Mouse (Mus musculus) adrenal gland, postnatal 10 days (tissue): ENCODE measurements around the gene P2rx2. TPM values are rescaled to one million over a fixed set of nuclear protein-coding genes. Genes with fewer than 3 reads are reported as not detected.

Experiments used
- DNase-seq: peaks from one replicate; pipeline ENCODE4 v3.0.0; 2021; ENCODE audit warnings: mixed read lengths
- long read RNA-seq, 2 experiments: library from polyadenylated mRNA; stranded (forward); transcript quantifications; one replicate each; pipeline ENCODE4 v2.0.0; 2021
- total RNA-seq, 2 experiments: library from RNA; stranded (reverse); gene quantifications; 2 replicates each; pipeline ENCODE4 v1.2.3; 2021

The P2rx2 gene
- under 1 TPM; 0.63 to 0.97 TPM for total RNA-seq
- long read RNA-seq, experiment 1, partial matches to known transcripts = 0 of 1 reads
- long read RNA-seq, experiment 1, other reads (novel, unspliced or antisense) = 0 of 1 reads
- long read RNA-seq, experiment 2 = 0 reads

DNA sequence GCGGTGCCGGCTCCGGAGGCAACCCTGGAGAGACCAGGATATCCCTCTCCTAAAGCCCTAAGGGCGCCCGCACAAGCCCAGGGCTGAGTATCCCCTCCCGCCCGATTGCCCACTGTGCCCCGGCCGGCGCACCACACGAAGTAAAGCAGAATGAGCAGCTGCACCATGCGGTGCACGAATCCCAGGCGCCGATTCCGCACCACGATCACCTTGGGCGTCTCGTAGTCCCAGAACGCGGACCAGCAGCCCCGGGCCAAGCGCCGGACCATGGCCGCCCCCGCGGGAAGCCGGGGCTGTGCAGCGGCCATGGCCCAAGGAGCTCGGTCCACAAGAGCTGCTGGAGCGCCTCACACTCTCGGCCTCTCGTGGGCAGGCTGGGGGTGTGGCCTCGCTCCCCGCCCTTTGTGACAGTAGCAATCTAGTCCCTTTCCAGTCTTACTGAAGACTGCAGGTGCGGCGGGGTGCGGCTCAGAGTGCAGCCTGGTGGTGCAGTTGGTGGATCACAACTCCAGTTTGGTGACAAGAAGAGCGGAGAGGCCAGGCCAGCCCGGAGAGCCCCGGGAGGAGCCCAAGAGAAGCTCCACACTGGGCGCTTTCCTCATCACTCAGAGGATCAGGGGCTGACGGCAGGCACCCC is at the start of gene P2rx2:
Gene P2rx2, minus strand, starts transcription at position 565 of the 637 bp plus-strand sequence.
- peak; percentile 76 for DNase-seq

DNA sequence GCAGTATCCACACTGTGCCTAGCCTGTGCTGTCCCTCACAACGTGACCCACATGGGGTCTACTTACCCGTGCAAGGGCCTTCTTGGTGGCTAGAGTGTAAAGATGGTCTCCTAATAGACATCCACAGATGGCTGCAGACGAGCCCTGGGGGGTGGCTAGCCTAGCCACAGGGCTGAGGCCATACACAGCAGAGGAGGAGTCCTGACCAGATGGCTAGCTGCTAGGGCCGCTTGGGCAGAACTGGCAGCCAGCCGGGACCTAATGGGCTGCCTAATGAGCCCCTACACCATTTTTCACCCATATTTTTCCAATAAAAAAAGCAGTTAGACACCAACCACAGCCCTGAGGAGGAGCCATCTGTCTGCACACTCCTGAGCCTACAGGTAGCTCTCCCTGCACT is 49.7 kb upstream of the P2rx2 start:
- no peak for DNase-seq

DNA sequence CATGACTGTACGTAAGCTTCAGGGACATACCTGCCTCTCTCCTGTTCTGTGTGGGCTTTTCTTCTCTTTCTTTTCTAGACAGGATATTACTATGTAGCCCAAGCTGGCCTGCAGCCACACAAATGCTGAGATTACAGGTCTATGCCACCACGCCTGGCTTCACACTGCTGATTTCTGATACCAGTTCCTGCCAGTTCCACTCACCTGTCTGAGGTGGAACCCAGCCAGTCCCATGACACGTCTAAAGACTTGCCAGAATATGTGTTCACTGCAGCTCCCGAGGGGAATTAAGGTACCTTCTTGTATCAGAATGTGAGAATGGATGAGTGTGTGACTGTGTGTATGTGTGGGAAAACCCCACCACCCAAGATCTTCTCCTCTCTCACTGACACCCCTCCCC is 47.6 kb upstream of the P2rx2 start:
- DNase-seq = no peak

DNA sequence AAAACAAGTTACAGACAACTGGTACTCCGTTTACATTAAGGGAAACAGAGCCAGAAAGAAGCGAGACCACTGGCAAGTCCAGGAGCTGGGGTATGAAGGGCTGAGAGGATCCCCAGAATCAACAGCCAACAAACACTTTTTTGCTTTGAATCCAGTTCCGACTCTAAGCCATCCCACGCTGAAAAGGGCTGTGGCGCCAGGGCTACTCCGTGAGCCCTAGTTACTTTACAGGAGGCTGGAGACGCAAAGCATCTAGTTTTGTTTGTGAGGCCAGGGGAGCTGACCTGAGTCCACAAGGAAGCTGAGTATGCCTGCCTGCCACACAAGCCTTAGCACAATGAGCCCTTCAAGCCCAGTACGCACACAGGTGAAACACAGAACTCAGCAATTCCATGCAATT is 44.3 kb upstream of the P2rx2 start:
- DNase-seq = no peak

DNA sequence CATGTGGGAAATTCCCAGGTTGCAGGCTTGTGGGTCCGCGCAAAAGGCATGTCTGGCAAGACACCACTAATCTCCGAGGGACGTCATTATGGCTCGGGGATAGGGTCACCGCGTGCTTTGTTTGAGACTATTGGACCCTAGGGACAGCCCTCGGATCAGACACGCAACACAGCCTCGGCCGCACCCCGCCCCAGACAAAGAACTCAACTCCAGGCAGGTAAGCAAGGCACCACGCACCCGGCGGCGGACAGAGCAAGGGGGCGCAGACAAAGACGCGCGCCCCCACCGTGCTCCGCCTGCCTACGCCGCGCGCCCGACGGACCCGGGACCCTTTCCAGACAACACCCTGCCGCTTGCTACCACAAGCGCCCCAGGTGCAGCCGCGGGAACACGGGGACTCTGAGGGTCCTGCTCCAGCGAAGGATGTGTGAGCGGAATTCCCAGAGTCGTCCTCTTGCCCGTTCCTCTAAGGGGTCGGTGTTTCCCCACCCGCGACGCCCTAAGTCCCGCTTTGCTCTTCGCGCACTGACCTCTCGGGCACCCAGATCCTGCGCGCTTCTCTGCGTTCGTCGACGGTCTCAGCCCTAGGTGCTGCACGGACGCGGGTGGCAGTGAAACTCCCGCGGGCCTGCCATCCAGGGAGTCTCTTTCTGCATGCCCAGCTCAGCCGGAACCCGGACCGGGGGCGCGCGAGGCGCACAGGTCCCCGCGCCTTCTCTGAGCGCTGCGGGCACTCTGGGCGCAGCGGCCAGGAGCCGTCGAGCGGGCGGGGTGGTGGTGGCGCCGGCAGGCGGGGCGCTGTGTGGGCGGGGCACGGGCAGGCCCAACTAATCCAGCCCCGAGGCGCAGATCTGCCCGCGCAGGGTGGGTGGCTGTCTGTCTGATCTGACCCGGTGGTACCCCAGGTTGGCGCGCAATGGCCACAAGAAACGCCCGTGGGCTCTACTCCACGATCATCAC is 43.6 kb upstream of the P2rx2 start:
- DNase-seq = peak; percentile 90

DNA sequence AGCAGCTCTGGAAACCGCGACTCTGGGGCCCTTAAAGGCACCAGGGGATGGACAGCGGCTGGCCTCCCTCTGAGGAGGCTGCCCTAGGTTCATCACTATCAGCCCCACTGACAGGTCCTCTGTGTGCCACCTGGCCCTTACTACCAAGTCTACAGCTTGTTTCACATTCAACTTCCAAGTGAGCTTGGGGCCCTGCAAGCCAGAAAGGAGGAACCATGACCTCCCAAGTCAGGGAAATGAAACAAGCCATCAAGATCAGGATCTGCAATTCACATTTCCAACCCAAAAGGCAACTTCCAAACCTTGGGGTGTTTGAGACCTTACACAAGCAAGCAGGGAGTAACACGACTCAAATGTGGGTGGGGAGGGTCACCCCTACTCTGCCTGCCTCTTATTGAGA is 42.3 kb upstream of the P2rx2 start:
- no peak for DNase-seq

DNA sequence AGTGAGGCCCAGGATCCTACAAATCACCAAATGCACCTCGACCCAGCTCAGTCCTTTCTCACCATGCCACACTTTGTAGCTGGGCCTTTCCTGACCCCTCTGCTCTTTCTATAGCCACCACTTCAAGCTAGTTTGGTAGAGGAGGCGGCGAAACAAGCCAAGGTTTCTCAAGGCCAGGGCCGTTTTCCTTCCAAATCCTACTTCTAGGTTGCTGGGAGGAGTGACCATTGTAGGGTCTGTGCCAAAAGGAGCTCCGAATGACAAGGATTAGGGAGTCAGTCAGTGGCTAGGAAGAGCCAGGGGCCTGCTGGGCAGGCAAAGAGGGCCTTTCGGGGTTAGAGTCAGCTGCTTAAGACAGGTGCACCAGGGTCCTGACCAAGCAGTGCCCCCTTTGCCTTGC is 41.5 kb upstream of the P2rx2 start:
- DNase-seq = peak; percentile 51

DNA sequence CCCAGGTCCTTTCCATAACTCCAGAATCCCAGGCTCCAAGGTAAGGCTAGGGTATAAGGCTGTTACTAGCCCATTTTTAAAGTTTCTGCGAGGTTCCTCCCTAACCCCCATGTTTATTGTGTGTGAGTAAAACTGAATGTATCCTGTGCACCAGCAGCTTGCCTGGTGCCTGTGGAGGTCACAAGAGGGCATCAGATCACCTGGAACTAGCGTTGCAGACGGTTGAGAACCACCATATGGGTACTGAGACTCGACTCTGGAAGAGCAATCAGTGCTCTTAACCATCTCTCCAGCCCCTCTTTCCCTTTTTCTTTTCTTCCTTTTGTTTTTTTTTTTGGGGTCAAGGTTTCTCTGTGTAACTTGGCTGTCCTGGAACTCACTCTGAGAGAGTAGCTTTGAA is 36.8 kb upstream of the P2rx2 start:
- DNase-seq = no peak

DNA sequence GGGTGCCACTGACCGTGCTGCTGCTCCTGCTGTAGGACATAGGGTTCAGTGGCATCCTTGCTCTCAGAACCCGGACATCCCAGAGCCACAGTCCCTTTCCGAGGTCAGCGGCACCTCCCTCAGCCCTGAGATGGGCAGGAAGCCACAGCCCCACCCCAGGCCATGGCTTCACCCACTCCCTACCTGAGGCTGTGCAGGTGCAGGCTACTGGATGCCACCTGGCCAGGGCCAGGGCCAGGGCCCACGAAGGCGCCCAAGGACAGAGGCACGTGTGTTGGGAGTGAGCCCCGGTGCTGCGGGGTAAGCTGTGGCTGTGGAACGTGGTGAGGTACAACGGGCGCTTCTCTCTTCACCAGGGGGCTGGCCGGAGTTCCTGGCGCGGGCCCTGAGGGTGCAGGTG is 36.1 kb upstream of the P2rx2 start:
- DNase-seq = no peak

DNA sequence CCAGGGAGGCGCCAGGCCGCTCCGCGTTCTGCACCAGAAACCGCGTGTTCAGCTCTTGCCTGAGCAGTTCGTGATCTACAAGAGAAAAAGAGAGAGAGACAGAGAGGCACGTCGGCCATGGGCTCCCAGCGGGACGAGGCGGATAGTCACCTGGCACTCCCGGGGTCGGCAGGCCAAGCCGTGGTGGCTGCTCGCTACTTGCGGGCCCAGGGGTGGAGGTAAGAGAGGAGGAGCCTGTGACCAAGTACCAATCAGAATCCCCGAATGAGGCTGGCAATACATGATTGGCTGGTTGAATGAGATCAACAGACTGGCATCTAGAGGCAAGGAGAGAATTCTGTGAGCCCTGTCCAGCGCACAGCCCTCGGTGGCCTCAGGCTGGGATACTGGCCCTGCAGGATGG is 35.2 kb upstream of the P2rx2 start:
- no peak for DNase-seq

DNA sequence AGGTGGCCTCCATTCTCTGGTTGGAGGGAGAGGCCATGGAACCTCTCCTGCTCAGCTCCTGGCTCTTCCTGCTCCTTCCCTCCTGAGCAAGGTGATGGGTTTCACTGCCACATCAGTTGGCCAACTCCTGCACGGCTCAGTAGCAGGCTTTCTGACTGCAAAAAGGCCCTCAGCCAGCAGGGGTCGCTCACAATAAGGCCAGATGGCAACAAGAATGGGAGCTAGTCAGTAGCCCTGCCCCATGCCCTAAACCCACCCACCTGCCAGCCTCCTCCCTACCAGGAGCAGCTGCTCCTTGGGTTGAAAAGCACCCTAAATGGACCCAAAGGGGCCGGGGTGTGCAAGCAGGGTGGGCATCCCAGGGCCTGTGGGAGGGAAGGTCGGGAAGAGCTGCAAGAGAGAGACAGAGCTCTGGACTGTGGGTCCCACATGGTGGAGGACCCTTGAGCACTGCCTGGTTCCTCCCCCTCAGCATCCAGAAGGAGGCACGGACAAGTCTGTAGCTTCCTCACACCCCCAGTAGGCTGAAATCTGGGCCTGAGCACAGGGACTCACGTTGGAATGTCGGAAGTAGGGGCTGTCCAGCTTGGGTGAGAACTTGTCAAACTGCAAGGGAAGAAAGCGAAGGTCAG is 33.9 kb upstream of the P2rx2 start:
- peak; percentile 84 for DNase-seq

DNA sequence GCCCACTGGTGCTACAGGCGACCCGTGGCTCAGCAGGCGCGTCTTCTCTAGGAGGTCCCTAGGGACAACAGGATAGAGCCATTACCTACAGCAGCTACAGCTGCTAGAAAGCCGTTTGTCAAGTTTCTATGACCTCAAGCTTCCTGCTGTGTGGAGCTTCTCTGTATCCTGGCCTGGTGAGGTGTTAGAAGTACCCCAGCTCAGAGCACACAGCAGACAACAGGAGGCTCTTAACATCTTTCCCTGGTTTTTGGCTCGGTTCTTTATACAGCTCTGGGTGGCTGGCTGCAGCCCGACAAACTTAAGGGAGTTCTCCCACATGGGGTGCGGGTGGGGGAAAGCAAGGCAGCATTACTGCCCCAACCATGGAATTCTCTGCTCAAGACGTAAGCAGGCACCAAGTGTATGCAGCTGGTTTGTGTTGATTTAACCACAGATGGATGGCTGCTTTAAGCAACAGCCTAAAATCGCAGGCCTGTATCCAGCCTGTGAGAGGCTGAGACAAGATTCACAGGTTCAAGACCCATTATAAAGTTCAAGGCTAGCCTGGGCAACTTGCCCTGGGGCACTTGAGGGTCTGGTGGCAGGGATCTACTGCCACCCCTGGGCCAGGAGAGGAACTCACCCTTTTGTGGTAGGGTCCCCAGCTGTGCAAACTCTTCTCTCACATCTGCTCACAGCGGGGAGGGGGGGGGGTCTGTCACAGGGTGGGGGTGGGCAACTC is 21.0 kb upstream of the P2rx2 start:
- DNase-seq = peak; percentile 47

DNA sequence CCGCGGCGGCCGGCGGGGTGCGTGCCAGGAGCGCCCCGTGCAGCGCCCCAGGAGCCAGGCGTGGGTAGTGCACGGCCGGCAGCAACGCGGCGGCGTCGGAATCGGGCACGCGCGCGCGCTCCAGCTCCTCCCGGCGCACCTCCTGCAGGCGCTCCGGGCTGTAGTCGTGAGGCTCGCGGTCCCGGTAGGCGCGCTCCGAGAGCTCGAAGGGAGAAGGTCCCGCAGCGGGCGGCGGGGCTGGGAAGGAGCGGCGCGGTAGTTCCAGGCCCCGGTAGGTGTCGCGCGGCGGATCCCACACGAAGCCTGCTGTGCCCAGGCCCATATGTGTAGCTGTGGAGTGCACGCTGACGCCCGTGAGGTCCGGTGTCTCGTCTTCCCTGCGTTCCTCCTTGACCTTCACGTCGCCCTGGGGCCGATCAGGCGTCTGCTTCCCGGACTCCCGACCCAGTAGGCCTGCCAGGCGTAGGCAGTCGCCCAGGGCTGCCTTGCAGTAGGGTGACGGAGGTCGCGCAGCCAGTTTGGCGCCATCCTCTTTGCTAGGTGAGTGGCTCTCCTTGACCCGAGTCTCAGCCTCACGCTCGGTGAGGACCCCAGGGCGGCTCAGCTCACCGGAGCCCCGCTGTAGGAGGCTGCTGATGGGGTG is 20.3 kb upstream of the P2rx2 start:
- peak; percentile 90 for DNase-seq

DNA sequence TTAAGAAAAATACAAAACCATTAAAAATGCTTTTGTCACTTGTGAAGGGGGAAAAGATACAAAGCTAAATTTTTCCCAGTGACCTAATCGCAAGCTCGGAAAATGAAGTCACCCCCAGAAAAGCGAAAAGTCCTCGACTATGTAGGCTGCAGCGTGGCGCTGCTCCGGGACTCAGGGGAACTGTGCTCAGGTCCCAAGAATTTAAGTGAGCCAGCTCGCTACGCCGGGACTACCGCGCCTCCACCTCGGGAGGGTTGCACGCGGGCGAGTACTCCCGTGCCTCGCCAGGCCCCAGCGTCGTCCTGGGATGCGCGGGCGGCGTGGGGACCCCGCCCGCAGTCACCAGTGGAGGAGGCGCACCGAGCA is 19.8 kb upstream of the P2rx2 start:
- DNase-seq = no peak

DNA sequence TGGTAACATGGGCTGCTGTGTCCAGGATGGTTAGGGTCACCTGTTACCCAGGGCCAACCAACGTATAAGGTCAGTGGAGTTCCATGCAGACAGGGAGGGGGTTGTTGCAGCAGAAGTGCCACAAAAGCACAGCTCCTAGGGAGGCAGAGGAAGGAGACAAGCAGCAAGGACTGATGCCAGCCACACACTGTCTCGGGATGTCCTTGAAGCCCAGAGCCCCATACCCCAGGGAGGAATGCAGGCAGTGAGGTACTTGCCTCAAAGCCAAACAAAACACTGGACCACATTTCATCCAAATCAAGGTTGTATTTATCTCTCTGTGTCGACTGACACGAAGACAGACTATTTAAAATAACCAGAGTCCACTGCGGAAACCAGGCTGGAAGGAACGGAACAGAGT is 18.5 kb upstream of the P2rx2 start:
- peak; percentile 46 for DNase-seq

DNA sequence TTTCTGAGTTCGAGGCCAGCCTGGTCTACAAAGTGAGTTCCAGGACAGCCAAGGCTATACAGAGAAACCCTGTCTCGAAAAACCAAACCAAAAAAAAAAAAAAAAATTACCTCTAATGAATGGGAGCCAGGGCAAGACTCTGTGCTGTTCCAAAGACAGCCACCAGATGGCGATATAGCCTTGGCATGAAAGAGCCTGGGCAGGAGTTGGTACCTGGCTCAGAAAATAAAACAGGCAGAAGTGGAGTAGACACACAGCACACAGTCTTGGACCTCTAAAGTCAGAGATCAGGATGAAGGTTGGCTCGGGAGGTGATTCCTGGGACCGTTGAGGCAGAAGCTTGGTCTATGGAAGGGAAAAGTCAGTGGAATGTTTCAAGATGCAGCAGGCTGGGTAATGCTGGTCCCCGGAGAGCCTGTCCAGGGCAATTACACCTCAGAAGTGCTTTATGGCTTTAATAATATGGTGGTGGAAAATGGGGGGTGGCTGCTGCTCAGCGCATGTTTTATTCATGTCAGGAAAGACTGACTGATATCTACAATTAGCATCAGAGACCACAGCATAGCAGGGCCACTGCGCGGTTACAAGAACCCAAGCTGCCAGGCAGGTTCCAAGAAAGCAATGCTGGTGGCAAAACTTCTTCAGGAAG is 14.6 kb upstream of the P2rx2 start:
- peak; percentile 91 for DNase-seq

DNA sequence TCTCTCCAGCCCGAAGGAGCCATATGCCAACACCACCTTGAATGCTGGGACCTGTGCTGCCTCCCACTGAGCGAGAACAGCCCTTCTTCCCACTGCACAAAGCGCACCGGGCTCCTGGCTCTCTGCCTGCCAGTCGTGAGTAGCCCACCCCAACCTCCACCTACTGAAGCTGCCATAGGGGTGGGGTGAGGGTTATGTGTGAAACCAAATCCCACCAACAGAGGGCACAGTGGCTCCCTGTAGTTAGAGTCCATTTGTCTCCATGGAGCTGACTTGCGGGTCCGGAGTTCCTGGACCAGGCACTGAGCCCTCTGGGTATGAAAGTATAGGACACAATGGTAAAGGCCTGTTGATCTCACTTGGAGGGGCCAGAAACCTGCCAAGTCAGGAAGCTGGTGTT is 11.7 kb upstream of the P2rx2 start:
- peak; percentile 58 for DNase-seq

DNA sequence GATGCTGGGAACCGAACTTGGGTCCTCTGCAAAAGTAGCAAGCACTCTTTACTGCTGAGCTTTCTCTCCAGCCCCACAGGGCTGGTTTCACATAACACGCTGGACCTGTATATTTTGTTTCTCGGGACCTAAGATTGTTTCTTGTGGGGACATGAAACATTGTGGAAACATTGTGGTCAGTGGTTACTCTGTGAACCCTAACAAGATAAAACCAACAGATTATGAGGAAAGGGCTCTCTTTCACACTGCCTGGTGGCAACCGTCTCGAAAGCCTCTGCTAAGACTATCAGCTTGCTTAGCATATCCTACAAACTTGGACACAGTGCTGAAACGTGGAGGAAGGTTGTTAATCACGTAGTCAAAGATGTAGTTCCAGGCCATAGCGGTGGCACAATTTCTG is 4.0 kb upstream of the P2rx2 start:
- DNase-seq = no peak

DNA sequence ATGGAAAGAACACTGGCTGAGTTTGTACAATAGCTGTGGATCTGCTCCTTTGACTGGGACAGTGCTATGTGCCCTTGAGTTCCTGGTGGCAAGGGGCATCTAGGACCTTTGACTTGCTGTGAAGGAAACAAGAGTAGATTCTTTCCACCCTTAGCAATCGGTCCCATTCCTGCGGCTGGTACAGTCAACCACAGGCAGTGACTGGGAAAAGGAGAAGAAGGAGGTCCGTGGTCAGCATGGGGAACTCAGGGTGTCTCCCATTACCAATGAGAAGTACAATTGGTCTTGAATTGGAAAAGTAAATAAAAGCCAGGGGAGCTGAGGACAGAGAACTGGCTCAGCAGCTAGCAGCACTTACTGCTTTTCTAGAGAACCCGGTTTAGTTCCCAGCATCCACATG is 2.5 kb upstream of the P2rx2 start:
- no peak for DNase-seq

DNA sequence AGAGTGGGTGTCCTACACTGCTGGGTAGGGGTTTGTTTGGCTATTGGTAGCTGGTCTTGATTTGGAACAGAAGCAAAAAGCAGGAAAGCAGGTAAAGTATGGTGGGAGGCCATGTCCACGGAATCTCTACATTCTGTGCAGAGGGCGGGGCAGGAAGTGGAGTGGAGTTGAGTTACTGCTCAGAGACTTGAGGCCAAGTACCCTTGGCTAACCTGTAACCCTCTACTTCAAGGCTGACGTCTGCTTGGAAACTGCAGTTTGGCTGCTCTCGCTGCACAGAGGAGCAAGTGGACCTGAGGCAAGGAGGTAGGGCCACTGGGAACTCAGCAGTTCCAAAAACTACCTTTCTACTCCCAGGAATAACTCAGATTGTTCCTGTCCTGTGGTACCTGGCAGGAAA is 1.5 kb upstream of the P2rx2 start, which contains the start of gene Lrcol1:
Gene Lrcol1, plus strand, starts transcription at position 207 of the 400 bp plus-strand sequence.
- DNase-seq = no peak

DNA sequence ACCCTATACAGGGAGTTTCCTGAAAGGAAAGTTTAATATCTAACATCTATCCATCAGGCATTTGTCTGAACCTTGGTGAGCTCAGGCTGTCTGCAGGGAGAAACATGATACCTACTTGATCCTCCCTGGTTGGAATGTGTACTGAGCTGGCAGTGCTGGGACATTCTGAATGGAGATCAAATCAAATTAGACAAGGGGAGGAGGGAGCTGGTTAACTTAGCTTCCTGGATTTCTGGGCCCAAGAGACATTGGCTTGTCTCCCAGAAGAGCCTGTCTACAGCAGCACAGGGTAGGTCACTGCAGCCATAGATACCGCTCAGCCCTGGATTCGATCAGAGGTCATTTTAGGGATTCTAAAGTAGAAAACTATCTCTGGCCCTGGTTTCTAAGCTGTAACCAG is 4.2 kb downstream of the P2rx2 start:
- no peak for DNase-seq
